Mouse (Mus musculus) kidney, postnatal 25 days (tissue): Measurements from ENCODE around the gene Sorcs3.
A peak's percentile ranks its signal among the peaks of the same experiment; 100 is the strongest.

Experiments used
- DNase-seq, 2 experiments: peaks; one replicate each; pipeline ENCODE4 v3.0.0; 2021; ENCODE audit warnings: mixed read lengths in 2 of 2

The Sorcs3 gene

DNA sequence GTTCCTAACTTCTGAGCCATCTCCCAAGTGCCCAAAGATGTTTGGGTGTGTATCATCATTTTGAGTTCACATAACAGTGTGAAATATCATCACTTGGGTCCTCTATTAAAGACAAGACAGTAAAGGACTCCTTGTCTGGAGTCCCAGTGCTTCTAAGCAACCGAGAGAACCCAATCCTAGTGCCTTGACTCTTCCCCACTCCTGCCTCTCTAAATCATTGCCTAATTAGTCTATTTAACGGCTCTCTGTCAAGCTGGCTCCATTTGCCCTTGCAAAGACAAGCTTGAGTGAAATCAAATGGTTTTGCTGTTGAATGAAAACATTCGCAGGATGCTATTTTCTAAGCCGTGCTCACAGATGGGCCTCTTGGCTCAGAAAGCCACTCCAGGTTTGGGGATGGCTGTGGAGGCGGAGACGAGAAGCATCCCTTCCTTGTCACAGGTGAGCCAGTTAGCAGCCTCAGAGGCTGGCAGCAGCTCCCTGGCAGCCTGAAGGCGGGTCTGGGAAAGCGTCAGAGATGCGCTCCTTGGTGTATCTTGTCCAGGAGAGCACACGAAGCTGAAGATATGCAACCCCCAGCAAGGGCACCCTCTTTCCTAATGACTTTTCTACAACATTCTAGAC lies 79.9 kb downstream of the Sorcs3 start:
- DNase-seq = no peak

DNA sequence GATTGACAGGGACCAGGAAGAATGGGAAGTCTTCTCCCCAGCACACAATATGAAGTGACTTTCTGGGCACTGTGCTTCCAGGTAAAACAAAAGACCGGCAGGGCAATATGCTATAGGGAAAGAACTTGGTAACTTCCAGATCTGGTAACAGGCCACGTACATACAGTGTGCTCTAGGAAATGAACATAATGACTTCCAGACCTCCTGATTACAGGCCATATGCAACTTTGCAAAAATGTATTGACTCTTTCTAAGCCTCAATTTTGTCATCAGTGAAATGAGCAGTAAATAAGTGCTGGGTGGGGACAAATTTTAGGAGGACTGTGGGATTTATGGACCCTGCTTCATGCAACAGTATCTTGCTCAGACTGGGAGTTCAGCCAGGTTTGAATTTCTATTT lies 88.4 kb downstream of the Sorcs3 start:
- no peak for DNase-seq

DNA sequence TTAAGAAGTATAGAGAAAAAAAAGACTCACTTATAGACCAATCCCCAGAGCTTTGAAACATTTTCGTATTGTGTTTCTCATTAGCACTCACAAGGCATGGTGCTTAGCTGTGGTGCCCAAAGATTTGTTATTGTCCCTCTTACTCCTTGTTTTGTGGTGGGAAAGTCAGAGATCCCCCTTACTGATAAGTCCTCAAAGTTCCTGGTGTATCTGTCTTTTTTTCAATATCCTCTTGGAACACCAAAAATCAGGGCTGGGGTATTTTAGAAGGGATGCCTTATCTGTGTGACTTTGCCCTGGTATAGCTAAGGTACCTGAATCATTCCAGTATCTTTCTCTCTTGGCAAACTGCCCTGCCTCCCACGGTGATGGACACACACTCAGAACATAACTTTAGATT lies 92.6 kb downstream of the Sorcs3 start:
- no peak for DNase-seq

DNA sequence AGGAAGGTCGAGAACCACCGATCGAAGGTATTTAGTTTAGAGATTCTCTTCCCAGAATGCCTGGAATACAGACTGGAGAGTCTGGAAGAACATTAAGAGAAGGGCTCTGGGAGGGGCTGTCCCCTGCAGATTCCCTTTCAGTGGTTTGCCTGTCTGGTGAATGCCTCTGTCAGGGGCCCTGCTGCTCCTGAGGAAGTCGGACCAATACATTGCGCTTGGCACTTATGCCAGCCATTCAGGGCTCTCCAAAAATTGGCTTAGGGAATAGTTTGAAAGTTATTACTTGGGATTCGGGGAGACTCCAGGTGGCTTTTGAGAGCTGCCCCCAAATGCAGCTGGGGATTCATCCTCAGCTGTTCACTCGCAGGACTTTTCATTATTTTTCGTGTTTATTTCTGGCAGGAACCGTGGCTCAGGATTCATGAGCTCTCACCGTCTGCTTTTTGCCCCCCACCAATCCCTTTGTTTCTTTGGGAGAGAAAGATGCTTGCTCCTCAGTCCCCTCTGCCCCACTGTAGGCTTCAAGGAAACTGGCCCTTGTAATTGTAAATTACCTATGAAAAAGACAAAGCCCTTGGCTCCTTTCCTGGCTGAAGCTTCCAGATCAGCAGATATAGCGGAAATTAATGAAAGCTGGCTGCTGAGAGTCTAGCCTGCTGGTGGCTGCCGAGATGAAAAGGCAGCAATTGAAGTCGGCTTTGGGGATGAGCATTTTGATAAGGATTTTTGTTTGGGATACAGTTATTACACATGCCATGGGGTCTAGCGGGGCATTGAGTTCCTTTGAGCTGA lies 94.8 kb downstream of the Sorcs3 start:
- DNase-seq = no peak

DNA sequence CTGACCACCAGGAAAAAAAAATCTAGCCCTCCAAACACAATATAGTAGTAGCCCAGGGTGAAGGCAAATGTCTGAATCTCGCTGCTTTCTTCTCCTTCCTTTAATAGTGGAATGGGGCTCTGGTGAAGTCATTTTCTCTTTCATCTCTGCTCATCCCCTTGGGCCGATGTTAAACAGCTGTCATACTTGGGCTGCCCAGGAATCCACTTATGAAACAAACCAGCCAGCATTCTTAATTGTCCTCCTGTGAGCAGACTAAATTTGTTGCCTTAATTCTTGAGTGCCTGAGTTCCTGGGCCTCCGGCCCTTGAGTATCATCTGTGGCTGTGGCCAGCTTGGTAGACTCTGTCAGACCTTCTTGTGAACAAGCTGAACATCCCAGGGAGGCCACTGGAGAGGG lies 95.5 kb downstream of the Sorcs3 start:
- no peak for DNase-seq

DNA sequence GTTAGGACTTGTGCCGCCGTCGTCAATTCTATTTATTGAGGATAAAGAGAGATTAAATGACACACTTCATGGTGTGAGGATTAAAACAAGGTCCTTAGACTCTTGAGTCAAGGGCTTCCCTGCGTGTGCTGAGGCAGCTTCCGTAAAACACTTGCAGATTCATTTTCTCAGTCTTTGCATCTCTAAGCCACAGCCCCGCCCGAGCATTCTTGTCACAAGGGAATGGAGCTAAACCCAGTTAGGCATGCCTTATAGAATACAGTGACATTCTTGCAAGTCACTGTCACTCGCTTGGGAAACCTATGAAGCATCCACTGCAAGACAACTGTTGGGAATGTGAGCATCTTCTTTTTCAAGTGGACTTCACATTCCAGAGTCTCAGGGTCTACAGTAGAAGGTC lies 102.5 kb downstream of the Sorcs3 start:
- DNase-seq = no peak

DNA sequence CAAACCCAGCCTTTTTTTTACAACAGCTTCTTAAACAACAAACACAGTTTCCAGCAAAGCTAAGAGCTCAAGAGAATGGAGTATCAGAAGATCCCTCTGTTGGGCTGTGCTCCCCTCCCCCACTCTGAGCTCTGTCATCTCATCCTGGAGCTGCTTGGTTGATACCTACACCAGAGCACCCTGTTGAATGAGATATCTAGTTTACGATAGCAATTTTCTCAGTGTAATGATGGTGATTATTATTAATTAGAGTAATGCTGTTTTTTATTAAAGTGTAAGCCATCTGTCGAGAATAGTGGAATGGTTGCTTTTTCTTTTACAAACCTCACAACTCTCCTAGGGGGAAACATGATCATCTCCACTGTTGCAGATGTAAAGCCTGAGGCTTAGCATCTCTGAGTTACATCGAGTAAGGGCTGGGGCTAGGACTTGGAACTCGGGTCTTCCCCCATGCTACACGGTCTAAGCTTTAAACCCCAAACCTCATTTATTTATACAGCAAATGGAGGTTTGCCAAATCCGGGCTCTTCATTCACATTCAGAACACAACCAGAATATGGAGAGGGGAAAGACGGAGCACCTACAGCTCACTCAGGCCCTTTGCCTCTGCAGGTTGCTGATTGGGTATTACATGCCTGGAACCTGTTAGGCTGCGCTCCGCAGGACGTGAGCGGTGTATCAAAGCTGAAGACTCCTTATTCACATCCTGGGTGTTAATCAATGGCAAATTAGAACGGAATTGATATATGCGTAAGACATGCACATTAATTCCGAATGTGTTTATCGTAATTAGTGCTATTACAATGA lies 103.9 kb downstream of the Sorcs3 start:
- no peak for DNase-seq

DNA sequence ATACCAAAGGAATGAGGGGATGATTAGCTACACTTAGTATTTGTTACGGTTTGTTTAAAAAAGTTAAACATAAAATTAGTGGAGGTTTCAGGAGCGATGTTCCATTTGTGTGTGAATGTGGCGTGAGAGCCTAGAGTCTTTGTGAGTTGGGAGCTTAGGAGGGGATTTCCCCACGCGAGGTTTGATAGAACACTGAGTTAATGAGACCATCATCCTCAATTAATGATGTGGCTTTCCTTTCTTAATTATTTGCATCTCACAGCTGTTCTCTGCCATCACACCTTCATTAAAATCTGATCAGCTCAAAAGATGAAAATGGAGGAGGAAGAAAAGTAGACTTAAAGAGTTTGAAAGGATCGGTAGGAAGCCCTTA lies 104.5 kb downstream of the Sorcs3 start:
- DNase-seq = no peak

DNA sequence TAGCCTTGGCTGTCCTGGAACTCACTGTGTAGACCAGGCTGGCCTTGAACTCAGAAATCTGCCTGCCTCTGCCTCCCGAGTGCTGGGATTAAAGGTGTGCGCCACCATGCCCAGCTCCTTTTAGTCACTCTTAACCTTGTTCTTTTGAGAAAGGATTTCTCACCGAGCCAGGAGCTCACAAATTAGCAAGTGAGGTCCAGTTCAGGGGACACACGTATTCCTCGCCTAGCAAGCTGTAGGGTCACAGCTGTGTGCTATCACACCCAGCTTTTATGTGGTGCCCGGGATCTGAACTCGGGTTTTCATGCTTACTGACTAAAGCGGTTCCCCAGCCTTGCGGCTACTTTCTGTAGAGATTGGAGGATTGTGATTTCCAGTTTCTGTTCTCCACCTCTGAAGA lies 108.0 kb downstream of the Sorcs3 start:
- DNase-seq = no peak

DNA sequence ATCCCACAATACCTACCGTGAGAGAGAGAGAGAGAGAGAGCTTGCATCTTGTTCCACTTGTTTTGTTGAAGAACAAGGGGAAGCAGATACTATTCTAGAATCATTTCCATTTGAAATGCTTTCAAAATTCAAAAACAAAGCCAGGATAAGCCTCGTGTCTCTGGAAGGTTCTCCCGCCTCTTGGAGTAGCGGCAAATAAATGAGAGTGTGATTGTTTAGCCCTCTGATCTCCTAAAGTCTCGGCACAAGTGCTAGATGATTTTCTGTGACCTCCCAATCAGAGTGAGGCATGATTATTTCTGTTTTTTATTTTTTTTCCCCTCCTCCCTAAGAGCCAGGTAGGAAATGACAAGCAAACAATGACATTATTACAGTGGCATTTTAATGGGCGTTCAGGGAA lies 121.3 kb downstream of the Sorcs3 start:
- no peak for DNase-seq

DNA sequence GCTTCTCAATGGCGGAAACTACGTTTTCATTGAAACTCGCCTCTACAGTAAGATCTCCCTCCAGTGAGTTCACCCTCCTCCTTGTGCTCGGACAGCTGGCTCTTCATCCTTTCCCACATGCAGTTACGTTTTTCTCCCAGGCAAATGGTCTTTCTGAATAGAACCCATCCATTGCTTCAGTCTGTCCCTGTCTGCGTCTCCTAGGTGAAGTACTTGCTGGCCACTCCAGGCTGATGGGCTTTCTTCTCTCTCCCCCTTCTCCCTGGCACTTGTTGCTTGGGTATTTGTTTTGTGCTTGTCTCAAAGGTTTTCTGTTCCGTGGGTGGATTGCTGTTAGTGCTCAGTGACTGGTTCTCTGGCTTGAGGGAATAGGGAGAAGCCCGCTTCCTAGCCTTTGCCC lies 122.3 kb downstream of the Sorcs3 start:
- DNase-seq = no peak

DNA sequence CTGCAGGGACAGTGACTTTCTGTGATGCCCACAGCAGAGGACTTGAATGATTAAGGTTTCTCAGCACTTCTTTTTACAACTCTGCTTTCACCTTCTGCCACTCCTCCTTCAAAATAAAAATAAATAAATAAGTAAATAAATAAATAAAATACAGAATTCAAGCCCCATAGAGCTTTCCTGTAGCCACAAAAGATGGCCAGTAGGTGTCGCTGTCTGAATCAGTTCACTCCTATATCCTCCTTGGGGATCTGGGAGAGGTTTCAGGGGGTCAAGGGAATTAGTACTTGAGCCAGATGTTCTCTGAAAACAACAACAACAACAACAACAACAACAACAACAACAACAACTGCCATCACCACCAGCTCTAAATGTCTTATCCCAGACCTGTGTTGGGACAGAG lies 125.8 kb downstream of the Sorcs3 start:
- DNase-seq = peak in 1 of 2 experiments; percentile 32

DNA sequence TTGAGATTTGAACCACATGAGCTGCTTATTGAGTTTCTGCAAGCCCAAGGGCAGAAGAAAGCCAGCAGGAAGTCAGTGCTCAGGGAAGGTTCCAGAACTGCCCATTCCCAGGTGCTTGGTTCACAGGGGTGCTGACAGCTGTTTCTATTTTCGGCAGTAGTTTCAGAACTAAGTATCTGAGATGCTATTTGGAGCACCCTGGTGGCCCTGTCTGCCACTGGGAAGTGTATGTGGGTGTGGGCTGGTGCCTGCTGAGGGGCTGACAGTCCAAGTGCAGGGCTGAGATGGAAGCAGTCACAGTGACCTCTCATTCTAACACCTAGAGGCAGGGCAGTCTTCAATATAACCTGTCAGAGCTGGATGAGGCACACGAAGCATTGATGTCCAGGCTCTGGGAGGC lies 127.3 kb downstream of the Sorcs3 start:
- DNase-seq = no peak

DNA sequence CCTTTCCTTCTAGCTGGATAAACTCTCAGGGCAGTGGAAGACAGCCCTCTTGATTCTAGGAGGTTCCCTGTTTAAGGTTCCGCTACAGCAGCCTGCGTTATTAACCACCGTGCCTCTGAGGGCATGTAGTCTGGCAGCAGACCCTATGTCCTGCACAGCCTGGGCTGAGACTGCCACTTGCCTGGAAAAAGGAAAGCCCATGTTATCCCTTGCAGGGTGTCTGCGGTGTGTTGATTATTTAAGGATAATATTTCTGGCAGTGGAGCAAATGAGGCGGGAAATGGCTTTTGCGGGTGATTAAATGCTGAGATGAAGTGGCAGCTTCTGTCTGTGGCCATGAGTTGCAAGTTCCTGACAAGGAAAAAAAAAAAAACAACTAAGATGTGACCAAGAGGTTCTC lies 131.6 kb downstream of the Sorcs3 start:
- no peak for DNase-seq

DNA sequence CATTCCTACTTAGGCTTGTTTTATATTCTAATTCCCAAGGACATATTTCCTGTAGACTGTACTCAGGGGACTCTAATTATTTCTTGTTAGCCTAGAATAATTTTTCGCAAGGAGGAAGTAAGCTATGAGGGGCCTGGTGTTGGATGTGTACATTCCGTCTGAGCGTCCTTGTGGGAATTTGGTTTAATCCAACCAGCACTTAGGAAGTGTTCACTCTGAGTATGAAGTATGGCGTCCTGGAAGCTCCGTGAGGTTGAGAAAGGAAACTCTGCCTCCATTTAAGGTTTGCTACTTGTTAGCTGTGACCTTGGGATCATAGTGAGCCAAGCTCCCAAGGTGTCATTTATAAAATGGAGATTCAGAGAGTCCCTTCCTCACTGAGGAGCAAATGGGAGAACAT lies 132.3 kb downstream of the Sorcs3 start:
- DNase-seq = no peak

DNA sequence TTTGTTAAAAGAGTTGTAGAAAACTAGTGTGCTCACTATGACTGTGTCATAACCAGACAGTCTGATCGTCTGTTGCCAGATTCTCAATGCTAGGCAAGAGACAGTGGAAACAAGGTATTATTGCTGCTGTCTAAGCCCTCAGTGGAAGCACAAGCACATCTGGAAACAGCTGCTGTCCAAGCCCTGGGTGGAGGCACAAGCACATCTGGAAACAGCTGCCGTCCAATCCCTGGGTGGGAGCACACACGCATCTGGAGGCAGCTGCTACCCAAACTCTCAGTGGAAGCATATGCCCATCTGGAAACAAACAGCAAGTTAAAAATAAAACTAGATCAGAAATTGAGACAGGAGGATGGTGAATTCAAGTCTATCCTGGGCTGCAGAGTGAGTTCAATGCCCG lies 136.9 kb downstream of the Sorcs3 start:
- no peak for DNase-seq

DNA sequence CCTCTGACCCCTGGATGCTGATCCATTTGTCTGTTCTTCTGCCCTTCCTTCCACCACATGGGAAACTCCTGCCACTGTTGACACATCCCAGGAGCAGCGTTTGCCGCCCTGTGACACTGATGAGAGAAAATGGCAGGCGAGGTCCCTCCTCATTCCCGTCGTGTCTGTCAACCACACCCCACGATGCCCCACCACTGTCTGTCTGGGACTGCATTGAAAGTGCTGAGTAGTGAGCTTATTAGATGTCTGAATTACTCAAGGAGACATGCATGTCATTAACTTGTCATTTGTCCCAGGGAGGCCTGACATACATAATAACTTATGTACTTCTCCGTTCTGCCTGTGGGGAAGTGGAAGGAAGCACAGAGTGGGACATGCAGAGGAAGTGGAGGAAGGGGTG lies 137.6 kb downstream of the Sorcs3 start:
- DNase-seq = no peak

DNA sequence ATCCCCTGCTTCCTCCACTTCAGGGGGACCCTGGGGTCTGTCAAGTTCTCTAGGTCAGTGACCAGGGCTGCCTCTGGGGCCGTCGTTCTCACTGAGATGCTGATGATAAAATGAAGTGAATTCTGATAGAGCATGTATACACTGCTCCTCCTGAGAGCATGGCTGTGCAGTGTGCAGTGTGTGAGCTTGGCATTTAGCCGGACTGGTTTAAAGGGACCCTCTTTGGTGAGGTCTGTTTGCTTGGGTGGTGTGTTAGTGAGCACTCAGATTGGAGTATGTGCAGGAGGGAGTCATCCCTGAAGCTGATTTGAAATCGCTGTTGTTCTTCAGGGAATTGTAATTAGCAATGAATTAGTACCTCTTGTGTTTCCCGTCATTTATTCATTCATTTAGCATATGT lies 141.3 kb downstream of the Sorcs3 start:
- DNase-seq = no peak

DNA sequence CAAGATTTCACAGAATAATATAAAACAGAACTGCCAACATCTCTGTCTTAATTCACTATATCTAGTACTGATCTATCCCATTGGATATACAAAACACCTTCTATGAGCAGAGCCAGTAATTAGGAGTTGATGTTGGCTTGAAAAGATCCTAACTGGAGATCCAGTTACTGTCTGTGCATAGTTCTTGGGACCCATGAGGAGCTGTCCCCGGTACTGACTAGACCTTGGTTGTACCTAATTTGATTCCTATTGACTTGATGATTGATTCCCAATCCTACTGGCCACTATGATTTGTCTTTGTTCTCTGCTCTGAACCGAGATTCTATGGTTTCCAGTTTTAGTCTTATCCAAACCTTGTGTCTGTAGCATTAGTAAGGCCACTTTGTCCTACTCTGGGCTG lies 151.0 kb downstream of the Sorcs3 start:
- no peak for DNase-seq

DNA sequence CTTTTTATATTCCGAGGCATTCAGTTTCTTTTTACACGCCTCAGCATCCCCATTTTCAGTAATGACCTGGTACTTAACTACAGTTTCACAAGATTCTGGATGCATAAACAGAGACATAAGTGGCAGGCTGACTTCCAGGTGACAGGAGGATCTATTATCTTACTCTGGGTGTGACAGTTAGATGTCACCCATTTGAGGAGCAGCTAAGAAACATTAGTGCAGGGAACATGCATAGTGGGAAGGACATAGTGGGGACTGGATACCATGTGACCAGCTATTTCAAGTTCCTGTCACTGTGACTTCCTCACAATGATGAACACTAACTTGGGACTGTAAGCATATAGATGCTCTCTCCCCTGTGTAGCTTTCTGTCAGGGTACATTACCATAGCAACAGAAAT lies 156.3 kb downstream of the Sorcs3 start:
- DNase-seq = no peak

DNA sequence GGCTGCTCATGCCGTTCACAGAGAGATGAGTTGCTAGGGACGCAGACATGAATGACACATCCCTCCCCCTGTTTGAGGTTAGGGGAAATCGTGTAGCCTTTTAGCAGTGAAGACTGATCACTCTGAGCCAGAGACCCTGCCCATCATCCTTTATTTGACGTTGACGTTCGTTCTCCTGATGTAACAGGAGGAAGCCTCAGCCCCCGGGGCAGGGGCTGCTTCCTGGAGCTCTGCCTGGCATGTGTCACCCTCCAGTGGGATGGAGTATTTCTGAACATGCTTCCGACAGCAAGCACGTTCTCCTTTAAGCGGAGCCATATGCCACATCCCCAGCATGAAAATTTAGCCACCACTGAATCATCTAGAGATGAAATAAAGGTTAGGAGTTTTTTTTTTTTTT lies 162.2 kb downstream of the Sorcs3 start:
- DNase-seq = no peak

DNA sequence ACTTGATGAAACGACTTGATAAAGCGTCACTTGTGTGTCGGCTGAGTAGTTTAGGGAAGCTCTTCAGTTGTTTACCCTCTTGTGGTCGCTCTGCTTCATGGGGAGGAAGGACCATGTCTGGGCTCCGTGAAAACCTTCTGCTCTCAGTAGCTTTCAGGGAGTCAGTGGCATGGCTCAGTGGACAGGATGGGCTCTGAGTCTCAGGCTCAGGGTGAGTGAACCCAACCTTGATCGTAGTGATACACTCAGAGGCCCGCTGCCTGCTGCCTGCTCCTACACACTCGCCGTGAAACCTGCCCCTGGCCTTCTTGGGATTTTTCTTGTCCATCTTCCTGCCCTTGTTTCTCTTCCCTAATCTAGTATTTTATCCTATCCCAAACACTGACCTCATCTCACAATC lies 166.0 kb downstream of the Sorcs3 start:
- DNase-seq = no peak

DNA sequence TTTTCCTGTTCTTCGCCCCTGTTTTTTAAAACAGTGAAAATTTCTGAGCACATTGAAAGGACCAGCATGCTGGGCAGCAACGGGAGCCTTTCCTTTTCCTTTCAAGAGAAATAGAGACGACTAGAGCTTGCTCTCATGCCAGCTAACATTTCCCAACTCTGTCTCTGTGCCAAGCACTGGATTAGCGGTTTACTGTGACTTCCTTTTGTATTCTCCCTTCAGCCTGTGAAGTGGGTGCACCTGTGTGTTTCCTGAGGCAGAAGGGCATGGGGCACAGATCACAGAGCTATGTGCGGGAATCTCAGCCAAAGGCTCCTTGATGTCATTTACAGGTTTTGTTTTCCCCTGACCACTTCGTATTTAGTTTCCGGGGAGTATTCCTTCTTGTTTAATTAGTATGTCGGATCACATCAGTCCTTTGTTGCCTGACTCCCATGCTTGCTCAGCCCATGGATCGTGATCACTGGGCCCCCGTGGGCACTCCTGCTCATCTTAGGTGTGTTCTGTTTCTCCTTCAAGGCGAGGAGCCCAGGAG lies 172.2 kb downstream of the Sorcs3 start:
- DNase-seq = no peak

DNA sequence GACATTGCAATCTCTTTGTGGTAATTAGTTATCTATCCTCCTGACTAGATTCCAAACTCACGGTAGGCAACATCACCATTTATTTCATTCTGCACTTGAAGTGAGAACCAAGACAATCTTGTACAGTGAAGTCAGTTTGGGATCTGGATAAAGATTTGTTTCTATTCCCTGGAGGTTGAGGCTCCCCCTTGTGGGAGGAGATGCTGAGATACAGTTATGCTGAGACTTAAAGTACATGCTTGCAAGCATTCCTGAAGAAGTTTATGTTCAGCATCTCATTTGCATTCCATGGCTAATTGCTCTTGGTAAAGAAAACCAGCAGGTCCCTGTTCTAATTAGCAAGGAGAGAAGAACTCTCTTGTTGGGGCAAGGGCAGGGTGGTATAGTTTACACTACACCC lies 185.7 kb downstream of the Sorcs3 start:
- peak in 1 of 2 experiments; percentile 38 for DNase-seq
